Mouse (Mus musculus) adrenal gland, postnatal 4 days (tissue): ENCODE results near the gene Ext2. TPM values are rescaled to one million over a fixed set of nuclear protein-coding genes. Genes with fewer than 3 reads are reported as not detected.

Experiments used
- DNase-seq, 2 experiments: peaks; one replicate each; pipeline ENCODE4 v3.0.0; 2021 to 2022; ENCODE audit warnings: low spot score in 2 of 2, mixed read lengths in 2 of 2
- long read RNA-seq, 2 experiments: library from polyadenylated mRNA; stranded (forward); transcript quantifications; one replicate each; pipeline ENCODE4 v2.0.0; 2021
- total RNA-seq, 2 experiments: library from RNA; stranded (reverse); gene quantifications; 2 replicates each; pipeline ENCODE4 v1.2.3; 2021

Ext2 gene
- total RNA-seq, result 100 to 1,000 TPM; 108 to 118 TPM
- long read RNA-seq, experiment 1, transcript Ext2-201 (14 exons, 2,871 nt), result major isoform, 75 of 111 reads
- long read RNA-seq, experiment 1, partial matches to known transcripts, result 16 of 111 reads
- long read RNA-seq, experiment 1, other reads (novel, unspliced or antisense), result 20 of 111 reads
- long read RNA-seq, experiment 2, transcript Ext2-201 (14 exons, 2,871 nt), result major isoform, 105 of 215 reads
- long read RNA-seq, experiment 2, partial matches to known transcripts, result 80 of 215 reads
- long read RNA-seq, experiment 2, other reads (novel, unspliced or antisense), result 30 of 215 reads

- peak; percentile 83 to 87 for DNase-seq
Observed at GRCm38 (mm10) chr2:93822045-93822749, at the start of gene Ext2. TSS of gene Ext2 (minus strand) at chr2:93822568.

GRCm38 (mm10) chr2:93871411-93871925, 49.1 kb upstream of the Ext2 start:
- no peak for DNase-seq

GRCm38 (mm10) chr2:93870842-93871241, 48.5 kb upstream of the Ext2 start:
- peak; percentile 49 to 57 for DNase-seq

- DNase-seq, result no peak
Observed at GRCm38 (mm10) chr2:93869107-93869600, 46.8 kb upstream of the Ext2 start, which contains the start of gene Accsl. TSS of gene Accsl (minus strand) at chr2:93869157.

GRCm38 (mm10) chr2:93868566-93868965, 46.2 kb upstream of the Ext2 start:
- no peak for DNase-seq

GRCm38 (mm10) chr2:93863229-93863628, 40.9 kb upstream of the Ext2 start:
- DNase-seq, result no peak

- no peak for DNase-seq
Observed at GRCm38 (mm10) chr2:93858845-93859244, 36.5 kb upstream of the Ext2 start.

GRCm38 (mm10) chr2:93851303-93851702, 28.9 kb upstream of the Ext2 start:
- DNase-seq, result no peak

- DNase-seq, result no peak
Observed at GRCm38 (mm10) chr2:93850317-93850944, 28.1 kb upstream of the Ext2 start.

- peak; percentile 44 to 60 for DNase-seq
Observed at GRCm38 (mm10) chr2:93849505-93850089, 27.2 kb upstream of the Ext2 start, which contains the start of gene Accs. TSS of gene Accs (minus strand) at chr2:93849943.

GRCm38 (mm10) chr2:93841349-93841748, 19.0 kb upstream of the Ext2 start:
- no peak for DNase-seq

- no peak for DNase-seq
Observed at GRCm38 (mm10) chr2:93840109-93840508, 17.7 kb upstream of the Ext2 start.

GRCm38 (mm10) chr2:93838931-93839330, 16.6 kb upstream of the Ext2 start:
- no peak for DNase-seq

- no peak for DNase-seq
Observed at GRCm38 (mm10) chr2:93836232-93836785, 13.9 kb upstream of the Ext2 start.

- DNase-seq, result no peak
Observed at GRCm38 (mm10) chr2:93835596-93835995, 13.2 kb upstream of the Ext2 start.

- DNase-seq, result peak in 1 of 2 experiments; percentile 57
Observed at GRCm38 (mm10) chr2:93823519-93823918, 1.2 kb upstream of the Ext2 start.

GRCm38 (mm10) chr2:93817791-93818190, 4.6 kb downstream of the Ext2 start:
- no peak for DNase-seq

- DNase-seq, result no peak
Observed at GRCm38 (mm10) chr2:93813343-93813742, 9.0 kb downstream of the Ext2 start.

- peak in 1 of 2 experiments; percentile 38 for DNase-seq
Observed at GRCm38 (mm10) chr2:93811812-93812211, 10.6 kb downstream of the Ext2 start.

GRCm38 (mm10) chr2:93809931-93810330, 12.4 kb downstream of the Ext2 start:
- no peak for DNase-seq

GRCm38 (mm10) chr2:93808071-93808470, 14.3 kb downstream of the Ext2 start:
- no peak for DNase-seq
